Mouse (Mus musculus) ovary, adult 2 months (tissue): ENCODE measurements around the gene Cdh9. TPM values are rescaled to one million over a fixed set of nuclear protein-coding genes. Genes with fewer than 3 reads are reported as not detected.

Experiments used
- polyA plus RNA-seq: library from polyadenylated mRNA; depleted of rRNA; stranded (reverse); fragments of >200 nt; gene quantifications from 2 replicates; pipeline ENCODE4 v1.2.3, GENCODE M21; 2012; rRNA removed

Cdh9 gene
- 0.06 and 0.07 TPM in 2 replicates for polyA plus RNA-seq

GRCm38 (mm10) chr15:16728470-16729011 lies at the start of gene Cdh9:
Gene Cdh9 (plus strand): TSS chr15:16728756.

